Mouse (Mus musculus) inflammation-experienced regulatory T-cells, adult 6 months (primary cell): ENCODE results near the gene Dna2. TPM values are rescaled to one million over a fixed set of nuclear protein-coding genes. Genes with fewer than 3 reads are reported as not detected.

Experiments used
- ATAC-seq: one replicate; pipeline ENCODE4 v1.8.0; 2017
- polyA plus RNA-seq, 3 experiments: library from polyadenylated mRNA; unstranded; fragments of 100-300 nt; shearing (Covaris generic); gene quantifications; one replicate each; pipeline ENCODE4 v1.2.1; 2017

The Dna2 gene
- polyA plus RNA-seq, 3 experiments from 2014 or later: 1.6 to 9.8 (median 3.6) TPM

DNA sequence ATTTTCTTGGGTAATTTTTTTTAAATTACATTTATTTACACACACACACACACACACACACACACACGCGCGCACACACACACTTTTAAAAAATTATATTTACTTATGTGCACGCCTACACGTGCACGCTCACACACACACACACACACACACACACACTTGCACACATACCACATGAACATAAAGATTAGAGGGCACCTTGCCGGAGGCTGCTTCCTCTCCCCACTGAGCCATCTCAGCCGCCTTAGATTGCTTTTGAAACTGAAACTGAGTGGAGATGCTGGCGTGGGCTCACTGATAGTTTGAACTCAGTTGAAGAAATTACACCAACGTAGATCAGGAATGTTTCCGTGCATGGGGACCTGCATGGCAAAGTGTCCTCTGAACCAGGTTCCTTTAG, 37.2 kb downstream of the Dna2 start:
- ATAC-seq: peak; percentile 68

DNA sequence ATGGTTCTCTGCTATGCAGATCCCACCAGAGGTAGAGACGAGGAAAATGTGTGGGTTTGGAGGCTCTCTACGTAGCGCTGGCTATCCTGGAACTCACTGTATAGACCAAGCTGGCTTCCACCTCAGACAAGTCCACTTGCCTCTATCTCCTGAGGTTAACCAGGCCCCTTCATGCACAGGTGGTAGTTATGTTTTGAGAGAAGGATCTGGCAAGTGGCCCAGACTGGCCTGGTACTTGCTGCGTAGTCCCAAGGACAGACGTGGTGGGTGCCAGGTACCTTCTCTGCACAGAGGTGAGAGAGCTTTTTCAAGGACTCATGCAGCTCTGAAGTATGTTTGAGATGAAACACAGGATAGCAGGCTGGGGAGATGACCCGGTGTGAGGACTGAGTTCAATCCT, 37.7 kb downstream of the Dna2 start:
- peak; percentile 15 for ATAC-seq

DNA sequence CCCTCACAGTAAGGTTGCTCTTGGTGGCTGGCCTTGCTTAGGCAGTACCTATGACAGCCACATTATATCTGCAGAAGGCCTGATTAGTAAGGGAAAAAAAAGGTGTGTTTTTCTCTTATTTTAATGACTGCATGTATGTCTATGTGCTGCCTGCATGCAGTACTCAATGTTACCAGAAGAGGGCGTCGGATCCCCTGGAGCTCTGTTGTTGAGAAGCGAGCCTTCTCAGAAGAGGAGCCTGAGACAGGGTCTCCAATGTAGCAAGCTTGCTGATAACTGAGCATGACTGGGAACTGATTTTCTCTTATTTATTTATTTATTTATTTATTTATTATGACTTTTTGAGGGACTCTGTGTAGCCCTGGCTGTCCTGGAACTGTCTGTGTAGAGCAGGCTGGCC, 40.5 kb downstream of the Dna2 start:
- ATAC-seq: no peak

DNA sequence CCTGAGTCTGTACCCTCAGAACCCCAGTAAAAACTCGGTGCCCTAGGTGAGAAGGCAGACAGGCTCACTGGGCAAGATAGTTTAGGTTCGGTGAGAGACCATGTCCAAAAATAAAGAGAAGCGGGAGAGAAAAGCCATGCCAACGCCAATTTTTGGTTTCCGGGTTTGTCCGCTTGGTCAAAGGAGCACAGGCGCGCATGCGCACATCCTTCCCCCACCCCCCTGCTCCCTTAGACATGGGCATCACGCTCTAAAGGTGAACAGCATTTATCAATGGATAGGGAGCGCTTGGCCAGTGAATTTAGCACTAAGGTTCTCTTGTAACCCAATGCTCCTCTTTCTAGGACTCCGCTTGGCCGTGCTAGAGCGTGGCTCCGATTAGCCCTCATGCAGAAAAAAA, 43.8 kb downstream of the Dna2 start:
- ATAC-seq: no peak

DNA sequence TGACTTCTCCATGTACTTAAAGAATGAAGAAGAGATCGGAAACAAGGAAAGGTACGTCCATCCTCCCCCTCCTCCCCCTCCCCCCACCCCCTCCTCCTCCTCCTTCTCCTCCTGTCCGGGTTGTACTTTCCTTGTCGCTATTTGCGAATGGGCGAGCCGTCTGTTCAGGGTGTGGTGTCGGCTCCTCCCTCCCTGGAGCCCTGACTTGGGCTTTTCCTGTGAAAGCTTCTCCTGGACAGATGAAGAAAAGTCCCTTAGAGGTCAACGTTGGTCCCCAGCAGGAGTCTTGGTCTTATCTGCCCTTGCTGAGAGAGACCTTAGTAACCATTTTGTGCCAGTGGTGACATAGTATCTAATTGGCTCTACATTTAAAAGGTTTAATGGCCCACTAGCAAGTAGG, 47.2 kb downstream of the Dna2 start:
- no peak for ATAC-seq

DNA sequence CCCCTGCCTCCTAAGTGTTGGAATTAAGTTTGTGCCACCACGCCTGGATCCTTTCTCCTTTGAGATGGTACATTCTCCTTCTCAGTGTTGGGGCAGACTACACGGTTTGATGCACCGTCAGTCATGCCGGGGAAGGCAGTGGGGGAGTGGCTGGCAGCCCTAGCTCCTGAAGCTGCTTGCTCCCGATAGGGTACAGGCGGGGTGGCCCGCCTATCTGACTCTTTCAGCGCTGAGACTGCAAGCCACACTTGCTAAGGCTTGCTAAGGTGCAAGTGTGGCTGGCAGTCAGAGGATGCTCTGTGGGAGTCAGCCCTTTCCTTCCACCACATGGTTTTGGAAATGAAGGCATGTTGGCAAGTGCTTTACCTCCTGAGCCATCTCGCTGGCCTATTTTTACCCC, 53.8 kb downstream of the Dna2 start:
- no peak for ATAC-seq

DNA sequence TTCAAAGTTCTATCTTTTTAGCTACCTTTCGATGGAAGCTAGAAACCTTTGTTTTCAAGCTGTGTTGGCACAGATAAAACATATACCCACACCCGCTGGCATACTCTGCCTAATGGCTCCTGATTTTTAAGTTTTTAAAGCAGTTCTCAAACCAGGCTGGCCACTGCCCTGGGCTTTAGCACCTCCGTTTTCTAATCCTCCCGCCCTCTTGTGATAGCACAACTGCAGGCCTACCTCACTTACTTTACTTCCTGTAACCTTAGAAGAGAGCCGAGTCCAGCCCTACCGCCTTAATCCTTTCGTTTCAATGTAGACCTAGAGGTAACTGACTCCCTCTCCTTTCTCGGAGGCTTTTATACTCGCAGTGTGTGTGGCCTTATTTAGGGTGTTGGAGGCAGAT, 56.4 kb downstream of the Dna2 start:
- no peak for ATAC-seq

DNA sequence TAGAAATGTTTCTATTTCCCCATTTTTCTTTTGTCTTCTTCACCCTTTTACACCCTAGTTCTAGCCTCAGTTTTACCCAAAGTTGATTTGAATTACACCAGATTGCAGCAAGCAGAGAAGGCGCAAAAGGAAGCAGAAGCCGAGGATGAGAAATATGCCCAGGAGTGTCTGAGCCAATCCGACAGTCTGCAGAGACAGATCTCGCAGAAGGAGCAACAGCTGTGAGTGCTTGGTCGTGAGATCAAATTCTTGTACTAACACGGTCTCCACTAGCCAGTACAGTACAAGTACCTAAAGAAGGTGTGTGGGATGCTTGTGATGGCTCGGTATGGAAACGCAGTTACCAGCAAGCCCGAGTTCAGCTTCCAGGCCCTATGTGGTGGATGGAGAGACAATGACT, 57.7 kb downstream of the Dna2 start:
- ATAC-seq: no peak

DNA sequence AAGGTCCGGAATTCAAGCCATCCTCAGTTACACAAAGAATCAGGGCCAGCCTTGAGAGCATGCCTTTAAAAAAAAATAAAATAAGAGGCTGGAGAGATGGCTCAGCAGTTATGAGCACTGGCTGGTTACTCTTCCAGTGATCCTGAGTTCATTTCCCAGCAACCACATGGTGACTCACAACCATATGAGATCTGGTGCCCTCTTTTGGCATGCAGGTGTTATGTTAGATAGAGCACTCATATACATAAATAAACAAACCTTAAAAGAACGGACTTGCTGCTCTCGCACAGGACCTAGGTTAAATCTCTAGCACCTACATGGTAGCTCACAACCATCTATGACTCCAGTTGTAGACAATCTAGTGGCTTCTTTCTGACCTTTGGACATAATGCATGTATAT, 61.4 kb downstream of the Dna2 start:
- no peak for ATAC-seq

DNA sequence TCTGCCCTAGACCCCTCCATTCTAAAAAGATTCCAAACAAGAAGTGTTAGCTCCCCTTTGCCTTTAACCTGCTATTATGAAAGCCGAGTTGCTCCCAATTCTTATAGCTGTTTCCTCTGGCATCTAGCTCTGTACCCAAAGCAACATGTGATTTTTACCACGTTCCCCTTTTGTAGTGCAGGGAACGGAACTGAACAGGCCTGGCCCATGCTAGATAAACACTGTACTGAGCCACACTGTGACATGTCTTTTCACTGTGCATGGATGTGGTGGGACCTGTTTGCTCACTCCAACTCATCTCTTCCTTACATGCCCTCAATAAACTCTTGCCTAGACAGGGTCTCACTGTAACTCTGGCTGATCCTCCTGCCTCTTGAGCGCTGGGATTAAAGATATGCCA, 63.4 kb downstream of the Dna2 start:
- no peak for ATAC-seq

DNA sequence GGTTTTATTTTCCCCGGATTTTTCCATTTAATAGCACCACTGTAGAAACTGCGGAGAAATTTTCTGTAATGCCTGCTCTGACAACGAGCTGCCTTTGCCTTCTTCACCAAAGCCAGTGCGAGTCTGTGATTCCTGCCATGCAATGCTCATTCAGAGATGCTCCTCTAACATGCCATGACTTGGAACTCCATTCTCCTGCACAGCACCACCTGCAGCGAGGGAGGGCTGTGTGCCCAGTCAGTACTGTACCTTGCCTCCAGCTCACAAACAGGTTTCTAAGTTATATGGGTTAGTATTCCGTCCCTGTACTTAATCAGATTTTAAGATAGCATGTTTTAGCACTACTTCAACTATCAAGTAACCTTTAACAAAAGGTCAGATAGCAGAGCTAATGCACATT, 64.7 kb downstream of the Dna2 start:
- no peak for ATAC-seq

DNA sequence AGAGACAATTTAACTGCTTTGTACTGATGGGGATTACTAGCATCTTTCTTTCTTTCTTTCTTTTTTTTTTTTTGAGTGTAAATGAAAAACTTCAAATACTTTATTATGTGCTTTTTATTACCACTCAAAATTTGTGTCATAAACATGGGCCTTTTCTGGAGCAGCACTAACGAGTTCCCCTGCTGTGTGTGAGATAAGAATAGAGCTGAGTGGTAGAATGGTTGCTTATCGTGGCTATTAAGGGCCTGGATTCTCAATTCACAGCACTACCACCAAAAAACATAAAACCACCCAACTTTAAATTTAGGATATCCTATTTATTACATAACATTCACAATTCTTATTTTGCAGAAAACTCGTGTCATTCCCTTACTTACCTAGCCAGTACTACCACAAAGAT, 66.7 kb downstream of the Dna2 start:
- ATAC-seq: no peak

DNA sequence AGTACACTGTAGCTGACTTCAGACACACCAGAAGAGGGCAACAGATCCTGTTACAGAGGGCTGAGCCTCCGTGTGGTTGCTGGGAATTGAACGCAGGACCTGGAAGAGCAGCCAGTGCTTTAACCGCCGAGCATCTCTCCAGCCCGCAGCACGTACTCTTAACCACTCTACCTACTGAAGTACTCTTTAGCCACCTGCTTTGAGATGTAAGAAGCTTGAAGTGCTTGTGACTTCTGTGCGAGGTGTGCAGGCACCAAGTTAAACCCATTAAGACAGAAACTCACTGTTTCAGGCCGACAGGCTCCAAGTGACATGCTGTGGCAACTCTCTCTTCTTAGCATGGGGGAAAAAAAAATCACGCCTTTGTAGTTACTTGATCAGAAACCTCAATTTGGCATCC, 67.3 kb downstream of the Dna2 start:
- ATAC-seq: no peak

DNA sequence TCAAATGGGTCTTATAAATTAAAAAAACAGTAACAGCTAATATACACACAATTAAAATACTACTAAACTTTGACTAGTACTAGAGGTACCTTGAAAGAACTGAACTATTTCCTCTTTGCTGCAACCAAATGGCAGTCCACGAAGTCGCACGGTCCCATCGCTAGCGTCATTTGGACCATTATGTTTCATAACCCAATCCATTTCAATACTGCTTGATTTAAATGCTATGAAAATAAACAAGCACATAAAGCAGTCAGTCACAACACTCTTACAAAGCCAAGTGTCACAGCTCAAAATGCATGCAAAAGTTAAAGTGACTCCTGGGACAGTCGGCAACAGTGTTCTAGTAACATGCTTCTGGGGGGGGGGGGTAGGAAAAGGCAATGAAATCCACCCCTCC, 72.5 kb downstream of the Dna2 start:
- no peak for ATAC-seq

DNA sequence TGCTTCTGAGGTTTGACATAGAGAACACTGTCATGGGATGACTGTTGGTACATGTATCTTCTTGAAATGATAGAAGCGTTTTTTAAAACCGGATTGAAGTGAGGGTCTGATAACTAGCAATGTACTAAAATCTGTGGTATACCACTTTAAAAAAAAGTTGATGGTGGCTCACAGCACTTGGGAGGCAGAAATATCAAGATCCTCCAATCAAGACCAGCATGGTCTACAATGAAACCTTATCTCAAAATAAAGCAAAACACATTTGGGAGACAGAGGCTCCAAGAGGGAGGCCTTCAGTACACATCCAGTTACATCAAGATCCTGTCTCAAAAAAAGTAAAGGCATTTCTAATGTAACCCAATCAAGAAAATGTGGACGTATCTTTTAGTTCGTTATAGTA, 74.9 kb downstream of the Dna2 start:
- no peak for ATAC-seq

DNA sequence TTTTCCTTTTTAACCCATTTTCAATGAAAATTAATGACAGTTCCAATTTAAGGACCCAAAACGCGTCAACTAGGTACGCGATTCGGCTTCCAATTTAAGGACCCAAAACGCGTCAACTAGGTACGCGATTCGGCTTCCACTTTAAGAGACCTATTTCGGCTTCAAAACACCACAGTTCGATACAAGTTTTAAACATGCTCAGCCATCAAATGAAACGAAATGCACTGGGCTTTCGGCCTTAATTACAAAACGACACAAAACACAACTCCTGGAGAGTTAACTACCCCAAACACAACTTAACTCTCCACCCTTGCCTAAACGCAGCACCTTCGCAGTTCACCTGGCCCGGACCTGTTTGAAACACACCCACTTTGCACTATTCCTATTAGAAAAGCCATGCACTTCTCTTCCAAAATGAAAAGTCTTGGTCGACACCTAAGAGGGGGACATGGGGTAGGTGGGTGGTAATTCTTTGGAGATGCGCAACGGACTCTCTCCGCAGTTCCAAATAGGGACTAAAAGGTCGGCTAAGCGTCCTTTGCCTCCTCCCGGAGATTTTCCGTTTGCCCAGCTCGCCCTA, 75.8 kb downstream of the Dna2 start:
- no peak for ATAC-seq

DNA sequence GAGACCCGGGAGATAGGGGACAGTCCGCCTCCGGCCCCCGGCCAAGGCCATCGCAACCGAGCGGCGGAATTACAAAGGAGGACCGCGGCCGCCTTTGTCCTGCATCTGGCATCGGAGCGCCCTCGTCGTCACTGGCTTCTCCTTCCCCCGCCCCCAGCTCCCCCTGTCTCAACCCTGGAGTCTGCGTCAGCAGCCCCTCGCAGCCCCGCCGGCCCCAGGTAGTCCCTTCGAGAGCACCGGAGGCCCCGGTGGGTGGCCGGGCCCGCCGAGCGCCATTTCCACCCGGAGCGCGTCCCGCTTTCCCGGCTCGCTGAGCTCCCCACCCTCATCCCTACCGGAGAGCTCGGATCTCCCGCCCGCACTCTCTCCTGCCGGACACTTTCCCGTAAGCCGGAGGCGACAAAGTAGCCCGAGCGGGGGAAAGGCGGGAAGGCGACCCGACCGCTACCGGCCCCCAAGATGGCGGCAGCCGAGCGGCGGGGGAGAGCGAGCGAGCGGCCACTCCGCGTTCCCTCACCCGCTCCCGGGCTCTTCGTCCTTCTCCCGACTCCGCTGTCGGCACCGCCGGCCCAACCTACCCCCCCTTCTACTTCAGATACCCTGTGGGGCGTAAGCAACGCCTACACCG, 76.4 kb downstream of the Dna2 start:
- ATAC-seq: peak; percentile 21

Other genes with a start within 250 kb of the Dna2 start
- 1 to 10 TPM; 1.1 to 1.9 (median 1.7) TPM for gene Stox1, start 220.9 kb upstream of the Dna2 start, polyA plus RNA-seq
- gene Ccar1, start 154.7 kb upstream of the Dna2 start, polyA plus RNA-seq: 100 to 1,000 TPM; 122 to 149 (median 137) TPM
- 1 to 10 TPM; 2.6 to 9.0 (median 8.5) TPM for gene Tet1, start 38.0 kb upstream of the Dna2 start, polyA plus RNA-seq
- 1 to 10 TPM; 2.9 to 5.1 (median 3.1) TPM for gene Slc25a16, start 26.4 kb upstream of the Dna2 start, polyA plus RNA-seq
- gene Rufy2, start 33.2 kb downstream of the Dna2 start, polyA plus RNA-seq: 10 to 100 TPM; 25.8 to 61.7 (median 43.9) TPM
- 100 to 1,000 TPM in 1 of 3 experiments, 10 to 100 TPM in 2; 61.1 to 117 (median 97.4) TPM for gene Hnrnph3, start 77.2 kb downstream of the Dna2 start, polyA plus RNA-seq
- gene Pbld2, start 77.3 kb downstream of the Dna2 start, polyA plus RNA-seq: under 1 TPM in 2 of 3 experiments, not detected in 1; 0.51 to 0.98 TPM
- under 1 TPM in 2 of 3 experiments, not detected in 1; 0.15 to 0.21 TPM for gene Pbld1, start 113.1 kb downstream of the Dna2 start, polyA plus RNA-seq
- gene Atoh7, start 152.6 kb downstream of the Dna2 start, polyA plus RNA-seq: not detected